Mouse (Mus musculus) heart, postnatal 0 days (tissue): ENCODE data around the gene Wasf2.

Experiments
- CTCF ChIP-seq: IDR thresholded peaks from 2 replicates; pipeline ENCODE4 v1.5.1; 2016; ENCODE audit warnings: antibody characterized with exemption, control low read depth, low read depth
- EP300 ChIP-seq: IDR thresholded peaks from 2 replicates; pipeline ENCODE4 v1.6.1; 2016; ENCODE audit warnings: antibody characterized with exemption, low read depth

DNA sequence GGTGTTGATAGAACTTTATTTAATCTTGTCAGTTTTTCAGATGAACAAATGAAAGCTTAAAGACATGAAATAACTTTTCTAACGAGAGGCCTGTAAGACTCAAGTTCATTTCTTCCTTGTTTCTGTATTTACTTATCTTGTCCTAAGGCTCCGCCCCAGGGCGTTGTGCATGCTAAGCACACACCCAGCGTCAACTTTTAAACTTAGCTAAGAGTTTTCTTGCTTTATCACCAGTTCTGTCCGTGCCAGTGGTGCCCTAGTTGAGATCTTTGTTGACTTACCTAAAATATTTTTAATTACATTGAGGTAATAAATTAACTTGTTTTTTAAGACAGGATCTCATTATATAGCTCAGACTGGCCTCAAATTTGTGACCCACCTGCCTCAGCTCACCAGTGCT is 48.0 kb downstream of the Wasf2 start:
- no peak for TF ChIP-seq EP300
- no peak for TF ChIP-seq CTCF
